Mouse (Mus musculus) liver, embryonic 14.5 days (tissue): ENCODE measurements around the gene Iqgap3.

Experiments used
- CTCF ChIP-seq: IDR thresholded peaks from 2 replicates; pipeline ENCODE4 v1.5.1; 2016; ENCODE audit warnings: antibody characterized with exemption, low read depth, control low read depth
- EP300 ChIP-seq: IDR thresholded peaks from 2 replicates; pipeline ENCODE4 v1.6.1; 2016; ENCODE audit warnings: antibody characterized with exemption, low read depth

- TF ChIP-seq CTCF (no peak), EP300 (no peak)
Measured at GRCm38 (mm10) chr3:88144648-88145410, 63.1 kb downstream of the Iqgap3 start.
